Mouse (Mus musculus): ENCODE results near the gene Dstn.

The Dstn gene

DNA sequence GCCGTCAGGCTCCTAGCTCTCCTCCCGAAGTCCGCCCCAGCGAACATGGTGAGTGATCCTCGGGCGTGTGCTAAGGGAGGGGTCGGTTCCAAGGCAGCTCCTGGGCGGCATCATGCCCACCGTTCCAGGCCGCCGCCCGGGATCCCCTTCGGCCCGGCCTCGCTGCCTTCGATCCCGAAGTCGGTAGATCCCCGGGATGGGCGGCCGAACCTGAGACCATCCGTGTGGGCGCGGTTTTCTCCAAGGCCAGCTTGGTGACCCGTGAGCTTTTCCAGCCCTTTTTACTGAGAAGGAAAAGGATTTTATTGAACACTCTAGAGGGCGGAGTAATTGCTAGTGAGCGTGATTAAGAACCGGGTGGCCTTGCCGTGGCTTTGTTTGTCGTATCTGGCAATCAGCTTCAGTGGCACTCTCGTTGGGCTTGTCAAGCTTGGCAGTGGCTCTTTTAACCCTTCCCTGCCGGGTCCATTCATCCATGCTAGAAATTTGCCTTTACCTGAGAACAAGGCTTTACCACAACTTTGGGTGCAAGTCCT is 548 bp downstream of the Dstn start:
- no peak for DNase-seq (ENCODE audit: low spot score in 2 of 2)

DNA sequence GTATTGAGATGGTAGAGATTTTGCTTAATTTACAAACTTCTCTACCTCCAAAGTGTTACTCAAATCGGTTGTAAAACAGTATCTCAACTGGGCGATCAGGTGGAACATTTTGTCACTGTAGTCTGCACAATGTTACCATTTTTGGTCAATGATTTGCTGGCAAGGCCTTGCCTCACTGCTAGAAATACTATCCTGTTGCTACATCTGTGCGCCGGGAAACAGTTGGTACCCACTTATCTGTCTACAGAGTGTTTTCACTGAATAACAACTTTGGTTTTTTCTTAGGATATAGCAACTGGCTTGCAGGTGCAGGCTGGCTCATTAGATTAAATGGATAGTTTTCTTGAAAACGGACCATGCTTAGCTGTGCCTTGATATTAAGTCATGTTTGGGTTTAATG is 1.1 kb downstream of the Dstn start:
- DNase-seq (ENCODE audit: low spot score in 2 of 2): no peak

DNA sequence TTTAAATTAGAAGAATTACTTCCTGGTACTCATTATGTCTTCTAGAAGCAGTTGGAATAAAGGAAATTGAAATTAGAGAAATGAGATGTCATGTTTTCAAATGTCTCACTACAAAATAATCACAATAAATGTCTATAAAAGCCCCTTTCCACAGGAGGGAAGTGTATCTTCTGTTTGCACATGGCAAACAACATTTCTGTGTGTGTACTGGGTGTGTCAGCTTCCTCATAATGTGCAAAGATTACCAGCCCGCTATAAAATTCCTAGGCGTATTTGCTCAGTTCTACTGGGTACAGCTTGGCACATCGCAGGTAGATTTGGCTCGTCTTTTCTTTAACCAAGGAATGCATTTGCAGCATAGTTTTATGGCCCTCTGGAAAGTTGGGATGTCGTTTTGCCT is 2.5 kb downstream of the Dstn start:
- DNase-seq (ENCODE audit: low spot score in 2 of 2): no peak

DNA sequence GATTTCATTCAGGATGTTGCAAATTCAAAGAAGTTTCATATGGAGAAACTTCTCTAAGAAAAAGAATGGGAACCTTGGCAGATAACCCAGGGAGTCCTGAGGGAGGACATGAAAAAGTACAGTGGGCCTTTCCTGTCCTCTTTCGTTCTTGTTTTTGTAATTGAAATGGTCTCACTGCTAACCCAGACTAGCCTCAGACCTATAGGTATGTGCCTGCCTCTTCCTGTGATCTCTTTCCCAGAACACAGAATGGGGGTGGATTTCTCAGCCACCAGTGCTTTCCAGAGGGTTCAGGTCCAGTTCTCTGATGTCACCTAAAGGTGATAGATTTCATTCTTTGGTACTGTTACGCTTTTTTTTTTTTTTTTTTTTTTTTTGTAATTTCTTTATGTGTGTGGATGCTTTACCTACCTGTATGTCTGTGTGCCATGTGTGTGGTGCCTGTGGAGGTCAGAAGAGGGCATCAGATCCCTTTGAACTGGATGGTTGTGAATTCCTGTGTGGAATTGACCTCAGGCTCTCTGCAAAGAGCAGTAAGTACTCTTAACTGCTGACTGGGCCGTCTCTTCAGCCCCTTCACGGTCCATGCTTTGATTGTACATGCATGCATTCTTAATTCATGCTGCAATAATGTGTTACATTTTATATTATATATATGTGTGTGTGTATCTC is 3.8 kb downstream of the Dstn start:
- DNase-seq (ENCODE audit: low spot score in 2 of 2): no peak

DNA sequence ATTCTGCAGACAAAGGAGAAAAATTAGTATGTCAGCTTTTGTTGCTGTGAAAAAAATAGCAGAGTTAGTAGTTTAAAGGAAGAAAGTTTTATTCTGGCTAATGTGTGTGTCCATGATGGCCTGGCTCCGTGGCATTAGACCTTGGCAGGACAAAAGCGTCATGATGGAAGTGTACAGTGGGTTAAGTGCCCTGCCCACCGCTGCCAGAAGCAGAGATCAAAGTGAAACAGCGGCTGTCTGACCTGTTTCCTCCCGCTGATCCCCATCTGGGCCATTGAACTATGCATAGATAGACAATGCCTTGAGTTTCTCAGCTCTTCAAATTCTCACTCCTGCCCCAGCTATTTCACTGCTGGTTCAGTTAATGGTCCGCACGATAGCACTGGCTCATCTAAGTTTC is 9.0 kb downstream of the Dstn start:
- no peak for DNase-seq (ENCODE audit: low spot score in 2 of 2)

DNA sequence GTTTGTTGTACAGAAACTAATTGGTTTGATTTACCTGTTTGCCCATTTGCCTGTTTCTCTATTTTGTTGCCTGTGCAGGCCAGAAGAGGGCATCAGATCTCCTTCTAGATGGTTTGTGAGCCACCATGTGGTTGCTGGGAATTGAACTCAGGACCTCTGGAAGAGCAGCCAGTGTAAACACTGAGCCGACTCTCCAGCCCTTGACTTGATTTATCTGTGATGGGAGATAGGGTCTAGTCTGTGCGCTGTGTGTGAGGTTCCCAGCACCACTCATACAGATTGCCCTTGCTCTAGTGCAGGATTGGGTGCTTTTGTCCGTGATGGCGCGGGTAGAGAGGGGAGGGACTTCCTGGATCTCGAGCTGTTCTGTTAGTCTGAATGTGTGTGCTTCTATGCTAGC is 10.7 kb downstream of the Dstn start:
- DNase-seq (ENCODE audit: low spot score in 2 of 2): no peak

DNA sequence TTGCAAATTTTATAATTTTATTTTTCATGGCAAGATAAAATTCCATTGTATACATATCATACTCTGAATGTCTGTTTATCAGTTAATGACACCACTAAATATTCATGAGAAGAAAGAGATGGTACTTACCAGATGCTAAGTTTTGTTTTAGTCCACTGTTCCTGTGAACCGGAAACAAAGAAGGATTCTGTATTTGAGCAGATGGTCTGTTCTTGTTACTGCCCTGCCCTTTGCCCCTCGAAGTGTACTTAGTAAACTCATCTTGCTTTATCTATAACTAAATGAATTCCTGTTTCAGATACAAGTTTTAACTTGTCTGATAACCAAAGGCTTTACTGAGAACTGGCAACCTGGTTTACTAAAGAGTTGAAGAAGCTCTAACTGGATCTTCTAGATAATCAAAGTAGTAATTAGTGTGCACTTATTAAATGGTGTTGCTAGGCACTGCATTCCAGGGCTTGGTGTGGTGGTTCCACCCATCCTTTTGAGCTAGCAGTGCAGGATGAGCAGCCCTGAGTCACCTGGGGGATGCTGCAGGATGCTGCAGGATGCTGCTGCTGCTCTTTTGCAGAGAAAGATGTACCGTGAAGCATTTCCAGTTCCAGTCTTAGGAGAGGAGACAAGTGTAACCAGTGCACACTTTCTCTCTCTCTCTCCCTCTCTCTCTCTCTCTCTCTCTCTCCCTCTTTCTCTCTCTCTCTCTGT is 14.6 kb downstream of the Dstn start:
- DNase-seq (ENCODE audit: low spot score in 2 of 2): no peak

DNA sequence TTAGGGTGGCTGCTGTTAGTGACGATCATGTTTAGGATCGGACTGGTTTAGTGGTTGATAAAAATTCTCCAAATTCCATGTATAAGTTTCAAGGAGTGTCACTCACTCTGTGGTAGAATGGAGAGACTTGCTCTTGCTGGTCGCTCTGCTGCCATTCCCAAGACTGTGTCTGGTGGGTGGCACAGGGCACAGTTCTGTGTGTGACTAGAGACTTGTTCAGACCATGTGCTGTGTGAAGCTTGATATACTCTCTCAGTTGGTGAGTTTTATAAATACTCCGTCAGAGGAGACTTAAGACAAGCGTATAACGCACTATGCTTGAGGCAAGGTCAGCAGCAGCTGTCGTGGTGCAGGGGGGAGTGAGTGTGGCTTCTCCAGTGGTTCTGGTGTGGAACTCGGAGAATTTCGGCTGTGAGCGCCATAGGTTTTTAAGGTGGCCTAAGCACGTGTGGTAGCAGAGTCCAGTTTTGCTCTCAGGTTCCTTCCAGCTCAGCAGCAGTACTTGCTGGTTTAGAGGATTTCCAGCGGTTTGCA is 17.3 kb downstream of the Dstn start:
- DNase-seq (ENCODE audit: low spot score in 2 of 2): no peak

DNA sequence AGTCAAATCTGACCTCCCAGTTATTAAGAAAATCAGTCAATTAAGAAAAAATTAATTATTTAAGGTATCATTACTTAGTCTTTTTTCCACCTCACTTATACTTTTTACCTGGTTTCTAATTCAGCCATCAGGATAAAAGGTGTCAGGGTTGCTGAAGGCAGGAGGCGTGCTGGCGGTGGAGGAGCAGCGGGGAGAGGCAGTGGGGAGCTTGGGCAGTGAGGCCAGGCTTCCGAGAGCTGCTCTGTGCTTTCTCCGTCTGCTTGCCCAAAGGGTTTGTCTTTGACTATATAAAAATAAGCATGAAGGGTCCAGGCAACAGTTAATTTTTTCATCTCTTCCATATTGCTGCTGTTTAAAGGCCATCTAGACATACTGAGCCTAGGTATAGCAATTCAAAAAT is 18.4 kb downstream of the Dstn start:
- DNase-seq (ENCODE audit: low spot score in 2 of 2): no peak

DNA sequence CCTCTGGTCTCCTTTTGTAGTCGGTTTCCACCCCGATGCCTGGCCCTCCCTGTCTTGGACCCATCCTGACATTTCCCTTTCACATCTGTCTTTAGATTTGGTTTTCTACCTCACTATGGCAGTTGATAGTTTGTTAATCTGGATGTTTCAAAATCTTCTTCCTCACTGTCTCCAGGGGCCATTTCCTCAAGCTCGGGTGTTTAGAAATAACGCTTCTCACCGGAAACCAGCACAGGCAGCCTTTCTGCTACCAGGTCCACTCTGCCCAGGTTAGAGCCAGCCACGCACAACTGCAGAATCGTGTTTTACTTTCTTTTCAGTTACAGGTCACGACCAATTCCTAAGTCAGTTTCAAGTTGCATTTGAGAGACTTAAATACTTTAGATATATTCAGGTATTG is 19.3 kb downstream of the Dstn start:
- DNase-seq (ENCODE audit: low spot score in 2 of 2): no peak

DNA sequence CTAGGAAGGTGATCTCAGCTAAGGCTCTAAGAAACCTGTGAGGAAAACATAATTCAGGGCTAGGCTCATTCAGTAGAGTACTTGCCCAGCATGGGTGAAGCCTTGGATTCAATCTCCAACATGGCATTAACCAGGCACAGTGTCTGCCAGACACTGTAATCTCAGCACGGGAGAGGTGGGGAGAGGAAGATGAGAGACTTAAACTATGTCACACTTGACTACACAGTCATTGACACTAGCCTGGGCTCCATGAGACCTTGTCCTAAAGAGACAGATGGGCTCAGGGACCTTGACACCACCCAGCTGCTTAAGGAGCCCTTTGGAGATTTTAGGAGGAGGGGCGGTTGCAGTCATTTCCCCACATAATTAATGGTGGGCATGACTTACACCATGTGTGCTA is 22.7 kb downstream of the Dstn start:
- no peak for DNase-seq (ENCODE audit: low spot score in 2 of 2)

DNA sequence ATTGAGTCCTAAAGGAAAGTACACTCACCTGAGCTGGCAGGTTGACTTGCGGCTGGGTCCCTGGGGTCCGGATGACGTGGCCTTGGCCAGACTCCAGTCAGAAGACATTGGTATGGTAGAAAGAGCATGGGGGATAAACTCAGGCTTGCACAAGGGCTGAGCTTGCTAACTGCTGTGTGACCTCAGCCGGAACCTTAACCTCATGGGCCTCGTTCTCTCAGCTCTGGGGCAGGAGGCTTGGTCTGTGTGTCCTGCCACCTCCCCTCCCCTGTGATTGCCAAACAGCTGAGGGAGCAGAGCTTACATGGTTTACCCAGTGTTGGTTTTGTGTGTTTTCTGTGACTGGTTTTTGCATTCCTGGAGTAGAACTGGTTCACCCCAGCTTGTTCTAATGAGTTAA is 25.3 kb downstream of the Dstn start:
- DNase-seq (ENCODE audit: low spot score in 2 of 2): no peak

DNA sequence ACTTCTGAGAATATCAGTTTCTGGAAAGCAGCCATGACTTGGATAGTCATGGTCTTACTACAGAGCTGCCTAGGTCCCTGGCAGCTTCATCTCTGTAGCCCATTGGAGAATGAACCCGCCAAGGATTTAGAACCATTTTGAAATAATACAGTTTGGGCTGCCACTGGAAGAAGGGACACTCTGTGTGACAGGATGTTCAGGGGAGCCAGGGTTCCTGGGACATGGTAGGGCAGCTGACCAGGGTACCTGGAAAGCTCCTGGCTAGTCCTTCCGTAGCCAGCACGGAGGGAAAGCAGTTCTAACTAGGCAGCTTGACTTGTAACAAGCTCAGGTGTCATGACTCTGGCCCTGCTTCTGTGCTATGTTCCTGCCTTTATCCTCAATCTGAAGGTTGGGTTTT is 29.7 kb downstream of the Dstn start:
- DNase-seq (ENCODE audit: low spot score in 2 of 2): no peak

DNA sequence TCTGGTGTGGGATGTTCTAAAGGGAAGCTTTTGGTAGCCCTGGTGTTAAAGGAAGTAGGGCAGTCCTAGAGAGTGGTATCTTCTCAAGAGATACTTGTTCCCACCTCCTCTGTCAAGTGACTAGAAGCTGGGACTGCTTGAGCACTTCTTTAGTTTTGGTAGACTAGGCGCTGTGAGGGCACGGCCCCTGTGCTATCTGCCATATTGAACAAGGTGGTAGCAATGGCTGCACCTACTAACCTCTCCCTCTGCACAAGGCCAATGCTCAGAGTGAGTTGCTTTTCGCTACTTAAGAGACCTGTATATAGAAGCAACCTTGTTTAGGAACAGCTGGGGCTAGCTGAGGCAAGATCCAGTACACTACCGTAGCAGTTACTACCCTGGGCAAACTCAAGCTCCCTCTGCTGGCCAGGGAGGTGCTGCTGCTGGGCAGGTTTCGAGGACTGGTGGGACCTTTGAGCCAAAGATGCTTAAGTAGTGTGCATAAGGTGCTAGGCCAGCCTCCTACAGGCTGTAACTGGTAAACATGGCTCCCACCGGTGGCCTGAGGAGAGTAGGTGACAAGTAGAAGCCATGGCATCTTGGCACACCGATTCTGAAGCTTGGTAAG is 30.5 kb downstream of the Dstn start:
- no peak for DNase-seq (ENCODE audit: low spot score in 2 of 2)

DNA sequence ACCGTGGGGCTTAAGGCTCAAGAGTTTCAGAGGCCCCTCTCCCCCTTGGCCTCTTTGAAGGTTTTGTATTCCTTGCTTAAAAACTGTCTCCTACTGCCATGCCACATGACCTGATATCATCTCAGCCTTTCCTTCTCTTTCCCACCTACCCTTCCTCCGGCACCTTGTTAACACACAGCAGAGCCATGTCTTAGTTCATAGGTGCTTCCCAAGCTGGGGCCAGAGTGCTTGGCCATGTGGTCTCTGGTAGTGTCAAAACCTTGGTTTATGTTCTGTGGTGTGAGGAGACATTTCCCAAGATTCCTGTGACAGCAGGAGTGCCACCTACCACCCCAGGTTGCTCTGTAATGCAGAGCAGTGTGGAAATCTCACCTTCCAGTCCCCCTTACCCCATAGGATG is 31.3 kb downstream of the Dstn start:
- DNase-seq (ENCODE audit: low spot score in 2 of 2): no peak

DNA sequence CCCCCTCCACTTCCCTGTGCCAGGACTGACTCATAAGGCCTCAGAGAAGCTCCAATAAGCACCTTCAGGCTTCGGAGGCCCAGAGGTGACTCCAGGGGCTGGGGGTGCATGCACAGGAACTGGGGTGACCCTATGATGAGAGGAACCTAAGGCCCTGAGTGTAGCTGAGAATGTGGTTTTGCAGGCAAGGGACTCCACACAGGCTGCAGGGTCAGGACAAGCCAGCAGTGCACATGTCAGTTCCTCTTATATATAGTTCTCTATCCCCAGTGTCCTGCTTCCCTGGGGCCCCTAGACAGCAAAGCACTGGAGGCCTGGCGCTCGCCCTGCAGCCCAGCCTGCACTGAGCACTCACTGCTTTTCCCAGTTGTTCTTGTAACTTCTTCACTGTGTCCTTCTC is 32.9 kb downstream of the Dstn start:
- DNase-seq (ENCODE audit: low spot score in 2 of 2): no peak

DNA sequence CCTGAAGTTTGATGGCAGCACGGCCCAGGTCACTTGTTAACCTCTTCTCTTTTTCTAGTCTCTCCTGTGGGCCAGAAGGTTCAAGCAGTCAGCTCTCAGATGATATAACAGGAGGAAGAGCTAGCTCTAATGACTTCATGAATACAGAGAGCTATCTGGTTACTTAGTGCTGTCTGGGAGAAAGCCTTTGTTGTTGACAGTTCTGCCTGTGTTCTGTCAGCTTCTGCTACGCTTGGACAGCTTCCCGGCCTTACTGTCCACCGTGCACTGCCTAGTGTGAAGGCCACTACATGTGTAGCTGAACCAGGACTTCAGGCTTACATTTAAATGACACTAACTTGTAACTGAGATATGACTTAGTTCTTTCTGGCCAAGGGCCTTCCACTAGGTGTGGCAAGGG is 33.3 kb downstream of the Dstn start:
- peak; percentile 22 to 38 for DNase-seq (ENCODE audit: low spot score in 2 of 2)

DNA sequence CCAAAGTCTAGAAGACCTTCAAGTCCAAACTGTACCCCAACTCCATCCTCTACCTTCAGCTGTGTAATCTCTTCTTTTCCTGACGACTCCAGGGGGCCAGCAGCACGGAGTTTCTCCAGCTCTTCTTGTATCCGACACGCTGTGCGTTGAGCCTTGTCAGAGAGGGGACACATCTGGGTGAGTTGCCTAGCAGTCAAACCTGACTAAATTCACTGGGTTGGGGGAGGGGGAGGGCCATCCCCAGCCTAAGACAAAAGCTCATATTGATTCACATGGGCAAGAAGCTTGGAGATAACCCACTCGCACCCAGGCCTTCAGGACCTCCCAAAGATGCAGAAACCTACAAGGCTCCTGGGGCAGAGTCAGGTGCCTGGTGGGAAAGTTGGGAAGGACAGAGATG is 34.1 kb downstream of the Dstn start:
- DNase-seq (ENCODE audit: low spot score in 2 of 2): no peak

DNA sequence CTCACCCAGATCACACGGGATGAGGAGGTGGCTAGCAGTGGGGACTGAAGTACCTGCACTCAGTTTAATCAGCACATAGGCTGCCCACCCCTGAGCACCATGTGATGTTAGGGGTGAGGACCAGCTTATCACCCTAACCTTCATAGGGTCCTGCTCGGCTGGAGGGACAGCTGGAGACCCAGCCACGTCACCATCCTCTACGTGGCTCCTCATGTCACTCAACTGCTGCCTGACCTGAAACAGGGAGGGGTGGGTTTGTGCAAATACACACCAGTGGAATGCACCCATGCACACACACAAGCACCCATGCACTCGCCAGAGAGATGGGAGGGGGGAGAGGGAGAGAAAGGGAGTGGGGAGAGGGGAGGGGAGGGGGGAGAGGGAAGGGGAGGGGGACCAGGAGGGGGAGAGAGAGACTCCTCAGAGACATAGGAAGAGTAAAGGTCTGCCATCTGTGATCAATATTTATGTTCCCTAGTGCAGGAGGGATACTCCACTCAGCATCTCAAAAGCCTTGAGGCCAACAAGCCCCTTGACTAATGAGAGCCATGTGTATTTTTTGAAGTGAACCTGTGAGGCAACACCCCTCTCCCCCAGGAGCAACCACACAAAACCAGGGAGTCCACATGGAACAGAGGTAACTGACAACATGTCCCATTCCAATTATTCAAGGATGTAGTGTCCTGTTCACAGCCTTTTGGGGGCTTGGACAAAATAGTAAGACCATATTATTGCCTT is 35.3 kb downstream of the Dstn start:
- DNase-seq (ENCODE audit: low spot score in 2 of 2): no peak

DNA sequence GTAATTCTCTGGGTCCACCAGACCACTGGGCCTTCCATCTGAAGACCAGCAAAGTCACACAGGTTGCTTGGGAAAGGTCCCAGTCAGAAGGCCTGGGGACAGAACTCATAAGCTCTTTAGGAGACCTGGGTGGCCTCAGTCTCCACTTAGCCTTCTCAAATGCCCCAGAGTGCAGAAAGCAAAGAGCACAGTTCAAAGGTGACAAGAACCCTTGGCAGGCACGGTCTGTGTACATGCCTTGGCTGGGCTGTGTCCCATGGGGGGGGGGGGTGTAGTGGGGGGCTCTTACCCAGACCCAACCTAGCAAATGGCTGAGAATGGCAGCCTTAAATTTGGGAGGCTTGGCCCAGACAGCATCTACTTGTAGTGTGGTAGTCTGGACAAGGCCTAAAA is 35.9 kb downstream of the Dstn start:
- DNase-seq (ENCODE audit: low spot score in 2 of 2): no peak

DNA sequence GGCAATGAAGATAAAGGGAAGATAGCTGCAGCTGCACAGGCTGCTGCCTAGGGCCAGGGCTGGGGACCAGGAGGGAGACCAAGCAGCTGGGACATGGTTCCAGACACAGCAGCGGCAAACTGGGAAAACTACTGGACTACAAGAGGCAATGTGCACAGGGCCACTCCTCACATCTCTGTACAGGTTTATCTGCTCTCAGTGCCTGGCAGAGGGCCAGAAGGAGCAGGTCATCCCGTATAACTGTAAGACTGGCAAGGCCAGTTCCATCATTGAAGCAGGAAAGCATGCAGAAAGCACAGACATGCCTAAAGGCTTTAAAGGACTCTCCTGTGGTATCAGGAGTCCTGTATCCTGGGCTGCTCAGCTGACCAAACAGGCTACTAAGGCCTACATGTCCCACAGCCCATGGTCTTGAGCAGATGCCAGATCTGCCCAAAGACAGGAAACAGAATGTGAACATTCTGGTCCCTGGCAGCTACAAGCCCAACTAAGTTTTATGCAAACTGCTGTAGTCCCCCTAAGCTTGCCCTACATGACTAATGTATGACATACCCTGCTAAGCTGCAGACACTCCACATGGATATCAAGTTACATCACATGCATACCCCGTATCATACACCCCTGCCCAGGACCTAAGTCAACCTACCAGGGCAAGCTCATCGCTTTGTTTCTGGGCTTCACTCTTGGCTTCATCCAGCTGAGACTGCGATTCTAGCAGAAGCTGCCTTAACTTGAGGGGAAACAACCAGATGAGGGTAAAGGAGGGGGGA is 36.6 kb downstream of the Dstn start:
- DNase-seq (ENCODE audit: low spot score in 2 of 2): peak; percentile 15 to 22
